Mouse (Mus musculus) stomach, postnatal 0 days (tissue): Measurements from ENCODE around the gene Ppef1.

ENCODE experiments used
- CTCF ChIP-seq: IDR thresholded peaks from 2 replicates; pipeline ENCODE4 v1.5.1; 2016; ENCODE audit warnings: antibody characterized with exemption, low read depth, mild to moderate bottlenecking, moderate library complexity
- EP300 ChIP-seq: optimal IDR thresholded peaks from 2 replicates; pipeline ENCODE3; 2016; ENCODE audit warnings: antibody characterized with exemption

GRCm38 (mm10) chrX:160610482-160610881, 125.1 kb downstream of the Ppef1 start:
- no peak for TF ChIP-seq CTCF
- no peak for TF ChIP-seq EP300
